Mouse (Mus musculus) adrenal gland, adult 18-20 months (tissue): ENCODE results near the gene Cpsf6. TPM values are rescaled to one million over a fixed set of nuclear protein-coding genes. Genes with fewer than 3 reads are reported as not detected.

Experiments
- DNase-seq, 2 experiments: peaks; one replicate each; pipeline ENCODE4 v3.0.0; 2021 to 2022; ENCODE audit warnings: low spot score in 2 of 2
- long read RNA-seq, 2 experiments: library from polyadenylated mRNA; stranded (forward); transcript quantifications; one replicate each; pipeline ENCODE4 v2.0.0; 2021
- total RNA-seq, 2 experiments: library from RNA; stranded (reverse); gene quantifications; 1 replicate in 1 of 2; 2 replicates in 1 of 2; pipeline ENCODE4 v1.2.3; 2021

The Cpsf6 gene
- 10 to 100 TPM; 79.2 to 79.5 TPM for total RNA-seq
- long read RNA-seq, experiment 1, full-length matches to known transcripts: 38 of 66 reads
- long read RNA-seq, experiment 1, partial matches to known transcripts: 1 of 66 reads
- long read RNA-seq, experiment 1, other reads (novel, unspliced or antisense): 27 of 66 reads
- long read RNA-seq, experiment 2, full-length matches to known transcripts: 32 of 56 reads
- long read RNA-seq, experiment 2, partial matches to known transcripts: 5 of 56 reads
- long read RNA-seq, experiment 2, other reads (novel, unspliced or antisense): 19 of 56 reads

GRCm38 (mm10) chr10:117379908-117380307, at the start of gene Cpsf6:
Gene Cpsf6 (minus strand): TSS chr10:117380015.
- DNase-seq: no peak

- no peak for DNase-seq
Observed at GRCm38 (mm10) chr10:117426615-117426969, 46.8 kb upstream of the Cpsf6 start.

- no peak for DNase-seq
Observed at GRCm38 (mm10) chr10:117425907-117426614, 46.2 kb upstream of the Cpsf6 start.

- DNase-seq: no peak
Observed at GRCm38 (mm10) chr10:117425013-117425412, 45.2 kb upstream of the Cpsf6 start.

GRCm38 (mm10) chr10:117424146-117424905, 44.5 kb upstream of the Cpsf6 start:
- no peak for DNase-seq

GRCm38 (mm10) chr10:117423025-117424002, 43.5 kb upstream of the Cpsf6 start:
- no peak for DNase-seq

- no peak for DNase-seq
Observed at GRCm38 (mm10) chr10:117422174-117422808, 42.5 kb upstream of the Cpsf6 start.

GRCm38 (mm10) chr10:117421283-117422107, 41.7 kb upstream of the Cpsf6 start:
- DNase-seq: no peak

GRCm38 (mm10) chr10:117420502-117421282, 40.9 kb upstream of the Cpsf6 start:
- no peak for DNase-seq

GRCm38 (mm10) chr10:117419577-117420290, 39.9 kb upstream of the Cpsf6 start:
- no peak for DNase-seq

- DNase-seq: no peak
Observed at GRCm38 (mm10) chr10:117418668-117419237, 38.9 kb upstream of the Cpsf6 start.

- DNase-seq: no peak
Observed at GRCm38 (mm10) chr10:117417772-117418667, 38.2 kb upstream of the Cpsf6 start.

- DNase-seq: no peak
Observed at GRCm38 (mm10) chr10:117417470-117417767, 37.6 kb upstream of the Cpsf6 start.

- no peak for DNase-seq
Observed at GRCm38 (mm10) chr10:117416636-117417469, 37.0 kb upstream of the Cpsf6 start.

GRCm38 (mm10) chr10:117416095-117416494, 36.3 kb upstream of the Cpsf6 start:
- DNase-seq: no peak
